Mouse (Mus musculus) lung, postnatal 0 days (tissue): Measurements from ENCODE around the gene Cacybp.

Experiments used
- CTCF ChIP-seq: IDR thresholded peaks from 2 replicates; pipeline ENCODE4 v1.5.1; 2016; ENCODE audit warnings: antibody characterized with exemption, mild to moderate bottlenecking
- EP300 ChIP-seq: IDR thresholded peaks from 2 replicates; pipeline ENCODE4 v1.6.1; 2016; ENCODE audit warnings: antibody characterized with exemption, mild to moderate bottlenecking, control low read depth

GRCm38 (mm10) chr1:160227196-160227595, 14.5 kb upstream of the Cacybp start:
- TF ChIP-seq CTCF = no peak
- TF ChIP-seq EP300 = no peak
